Mouse (Mus musculus): ENCODE data around the gene Grid2ip. TPM values are rescaled to one million over a fixed set of nuclear protein-coding genes. Genes with fewer than 3 reads are reported as not detected.

Gene Grid2ip
- total RNA-seq, 2 experiments from 2014 or later, result 3.7 to 4.1 TPM

DNA sequence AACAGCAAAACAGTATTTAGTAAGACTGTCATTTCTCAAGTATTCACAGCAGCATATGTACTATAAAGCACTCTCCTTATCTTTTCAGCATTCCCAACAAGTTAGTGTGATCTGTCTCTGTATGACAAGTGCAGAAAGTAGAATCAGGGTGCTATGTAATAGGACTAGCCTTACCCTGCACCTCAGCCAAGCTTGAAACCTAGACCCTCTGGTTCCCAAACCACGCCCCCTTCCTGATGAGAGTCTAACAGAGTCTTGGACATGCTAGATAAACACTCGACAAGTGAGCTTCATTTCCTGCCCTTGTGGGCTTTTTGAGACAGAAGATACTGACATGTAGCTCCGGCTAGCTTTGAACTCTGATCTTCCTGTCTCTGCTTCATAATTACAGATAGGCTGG lies 52.1 kb downstream of the Grid2ip start:
- no peak for DNase-seq
- intact Hi-C loops (cut with DNase I), result no loop called here

DNA sequence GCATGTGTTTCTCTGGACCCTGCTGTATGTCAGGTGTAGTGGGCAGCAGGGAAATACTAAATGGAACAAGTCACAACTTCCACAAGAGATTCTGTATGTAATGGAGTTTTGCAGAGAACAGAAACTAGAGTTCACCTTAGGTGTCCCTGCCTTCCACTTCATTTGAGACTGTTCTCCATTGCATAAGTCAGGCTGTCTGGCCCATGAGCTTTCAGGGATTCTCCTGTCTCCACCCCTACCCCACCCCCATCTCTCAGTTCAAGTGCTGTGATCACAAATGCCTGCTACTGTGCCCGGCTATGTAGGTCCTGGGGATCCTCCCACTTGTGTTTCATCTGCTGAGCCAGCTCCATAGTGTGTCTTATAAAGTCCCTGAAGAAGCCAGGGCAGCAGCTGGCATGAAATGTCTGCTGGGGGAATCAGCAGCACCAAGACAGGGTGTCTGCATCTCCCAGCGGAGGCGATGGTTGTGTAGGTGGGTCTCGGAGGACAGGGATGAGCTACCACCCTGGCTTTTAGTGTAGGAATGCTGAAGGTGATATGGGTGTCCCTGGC lies 53.8 kb downstream of the Grid2ip start:
- no peak for DNase-seq
- intact Hi-C loops (cut with DNase I), result no loop called here

DNA sequence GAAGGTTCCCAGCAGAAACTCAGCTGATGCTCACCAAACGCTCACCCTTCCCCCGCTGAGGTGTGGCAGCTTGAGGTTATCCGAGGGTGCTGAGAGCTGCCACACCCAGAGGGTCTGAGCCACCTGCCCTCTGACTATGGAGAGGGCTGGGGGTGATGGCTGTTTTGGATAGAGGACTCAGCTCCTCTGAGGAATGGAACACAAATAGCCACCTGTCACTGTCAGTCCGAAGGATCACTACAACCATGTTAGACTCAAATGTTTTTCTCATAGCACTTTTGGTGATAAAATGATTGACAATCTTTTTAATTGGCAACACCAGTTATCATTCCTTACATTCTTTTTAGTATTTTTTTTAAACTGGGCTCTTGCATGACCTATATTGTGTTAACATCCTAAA lies 64.3 kb downstream of the Grid2ip start:
- intact Hi-C loops (cut with DNase I), result loop anchor here (5.0 kb wide), 1 partner anchor 89 kb away; no protein-coding TSS in a partner anchor

GRCm38 (mm10) chr5:143422990-143423389 lies 65.9 kb downstream of the Grid2ip start:
- intact Hi-C loops (cut with DNase I), result loop anchor here (5.0 kb wide), 1 partner anchor 91 kb away; no protein-coding TSS in a partner anchor
- DNase-seq, result no peak

More for the DNA sequence above, 64.3 kb downstream of the Grid2ip start:
- DNase-seq, result no peak

DNA sequence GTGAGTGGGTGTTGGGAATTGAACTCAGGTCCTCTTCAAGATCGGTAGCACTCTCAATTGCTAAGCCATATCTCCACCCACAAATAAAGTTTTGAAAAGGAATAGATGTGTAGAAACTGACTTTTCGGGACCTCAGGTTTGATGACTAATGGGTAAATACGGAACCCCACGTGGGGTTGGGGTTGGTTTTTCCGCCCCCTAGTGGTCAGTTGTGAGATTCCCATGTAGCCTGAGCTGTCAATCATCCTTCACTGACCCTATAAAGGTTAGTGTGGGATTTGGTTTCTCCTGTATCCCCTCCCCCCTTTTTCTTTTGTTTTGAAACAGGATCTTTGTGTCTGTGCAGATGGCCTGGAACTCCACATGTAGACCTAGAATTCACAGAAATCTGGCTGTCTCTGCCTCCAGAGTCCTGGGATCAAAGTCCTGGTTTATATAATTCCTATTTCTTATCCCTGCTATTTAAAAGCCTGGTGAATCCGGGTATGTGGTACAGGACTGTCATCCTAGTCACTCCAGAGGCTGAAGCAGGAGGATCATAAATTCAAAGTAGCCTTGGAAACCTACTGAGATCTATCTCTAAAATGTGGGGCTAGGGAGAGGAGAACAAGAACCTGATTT lies 66.9 kb downstream of the Grid2ip start:
- DNase-seq, result peak; percentile 60
- intact Hi-C loops (cut with DNase I), result loop anchor here (5.0 kb wide), 1 partner anchor 92 kb away; no protein-coding TSS in a partner anchor

GRCm38 (mm10) chr5:143434421-143434820 lies 77.3 kb downstream of the Grid2ip start:
- intact Hi-C loops (cut with DNase I), result no loop called here
- peak; percentile 67 for DNase-seq

DNA sequence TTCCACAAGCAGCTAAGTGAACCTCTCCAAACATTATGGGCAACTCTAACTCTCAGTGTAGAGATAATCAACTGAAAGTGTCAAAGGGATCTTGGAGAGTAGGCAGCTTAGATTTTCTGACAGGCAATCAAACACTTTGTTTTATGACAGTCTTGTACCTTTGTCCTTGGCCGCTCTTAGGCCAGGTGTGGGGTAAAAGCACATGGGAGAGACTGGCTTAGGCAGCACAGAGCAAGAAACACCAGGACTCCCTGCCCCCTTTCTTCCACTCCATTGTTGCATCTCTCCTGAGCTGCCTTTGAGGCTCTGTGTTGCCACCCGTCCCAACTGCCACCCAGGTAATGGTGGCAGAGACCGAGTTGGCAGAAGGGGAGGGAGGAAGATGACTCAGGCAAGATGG lies 84.2 kb downstream of the Grid2ip start:
- intact Hi-C loops (cut with DNase I), result no loop called here
- no peak for DNase-seq

GRCm38 (mm10) chr5:143441753-143442152 lies 84.6 kb downstream of the Grid2ip start:
- DNase-seq, result no peak
- intact Hi-C loops (cut with DNase I), result no loop called here

Other genes starting within 250 kb of the Grid2ip start
- gene Rnf216, start 244.3 kb upstream of the Grid2ip start, total RNA-seq (2021), result 10 to 100 TPM; 41.9 to 42.5 TPM
- gene Olfr718-ps1, start 209.8 kb upstream of the Grid2ip start, total RNA-seq (2021), result under 1 TPM; 0.06 to 0.18 TPM
- 10 to 100 TPM; 19.6 to 25.5 TPM for gene Rbak, start 176.6 kb upstream of the Grid2ip start, total RNA-seq (2021)
- gene Spdye4b, start 176.3 kb upstream of the Grid2ip start, total RNA-seq (2021), result under 1 TPM in 1 of 2 experiments, not detected in 1; 0.18 TPM
- not detected for gene Spdye4a, start 130.4 kb upstream of the Grid2ip start, total RNA-seq (2021)
- 10 to 100 TPM; 24.9 to 29.5 TPM for gene Zfp12, start 122.2 kb upstream of the Grid2ip start, total RNA-seq (2021)
- 10 to 100 TPM; 29.5 to 30.2 TPM for gene Zfp316, start 87.3 kb upstream of the Grid2ip start, total RNA-seq (2021)
- gene Zfp853, start 63.7 kb upstream of the Grid2ip start, total RNA-seq (2021), result 10 to 100 TPM in 1 of 2 experiments, 1 to 10 TPM in 1; 8.5 to 10.1 TPM
- gene E130309D02Rik, start 42.0 kb upstream of the Grid2ip start, total RNA-seq (2021), result 10 to 100 TPM; 26.0 to 29.9 TPM
- 10 to 100 TPM; 37.9 to 44.8 TPM for gene Zdhhc4, start 28.1 kb upstream of the Grid2ip start, total RNA-seq (2021)
- 10 to 100 TPM; 61.0 to 64.9 TPM for gene Kdelr2, start 46.5 kb downstream of the Grid2ip start, total RNA-seq (2021)
- gene Daglb, start 107.2 kb downstream of the Grid2ip start, total RNA-seq (2021), result 10 to 100 TPM; 16.7 to 17.4 TPM
- gene Rac1, start 170.7 kb downstream of the Grid2ip start, total RNA-seq (2021), result 100 to 1,000 TPM; 415 to 420 TPM

Measured in left cerebral cortex, postnatal 4 days (tissue).